Mouse (Mus musculus) G1E (cell line): Measurements from ENCODE around the gene Coro1b. TPM values are rescaled to one million over a fixed set of nuclear protein-coding genes. Genes with fewer than 3 reads are reported as not detected.

Experiments used
- ATAC-seq: 2 replicates; pipeline ENCODE4 v1.8.0; 2016; ENCODE audit warnings: mild to moderate bottlenecking; ENCODE audit not compliant: insufficient number of reproducible peaks, poor library complexity, low FRiP score, severe bottlenecking; ENCODE audit errors: extremely low read depth
- DNase-seq: peaks from one replicate; pipeline ENCODE4 v3.0.0; 2012; ENCODE audit warnings: low spot score
- H3K27me3 ChIP-seq: 2 replicates; pipeline ENCODE4 v1.6.1; 2012; ENCODE audit warnings: mild to moderate bottlenecking, low read length, inconsistent platforms; ENCODE audit not compliant: insufficient read depth
- H3K36me3 ChIP-seq: replicated peaks from 2 replicates; pipeline ENCODE3; 2012; ENCODE audit warnings: mild to moderate bottlenecking, inconsistent platforms
- H3K4me1 ChIP-seq: 2 replicates; pipeline ENCODE4 v1.6.1; 2012; ENCODE audit warnings: low read depth, low read length, inconsistent platforms, mixed read lengths; ENCODE audit not compliant: insufficient read depth
- H3K4me3 ChIP-seq: 2 replicates; pipeline ENCODE4 v1.5.1; 2012; ENCODE audit warnings: low read depth, mild to moderate bottlenecking, inconsistent platforms, low read length, moderate library complexity, mixed read lengths
- H3K9me3 ChIP-seq: replicated peaks from 2 replicates; pipeline ENCODE4 v1.6.1; 2012; ENCODE audit warnings: inconsistent platforms
- CTCF ChIP-seq: IDR thresholded peaks from 2 replicates; pipeline ENCODE4 v1.5.1; 2012; ENCODE audit warnings: low read depth, low read length, inconsistent platforms, mixed read lengths
- GATA1 ChIP-seq: IDR thresholded peaks from 2 replicates; pipeline ENCODE4 v1.6.1; 2012; ENCODE audit warnings: borderline replicate concordance, low read length, inconsistent platforms, mixed read lengths
- GATA2 ChIP-seq: IDR thresholded peaks from 2 replicates; pipeline ENCODE4 v1.6.1; 2012; ENCODE audit warnings: low read depth, low read length, inconsistent platforms, borderline replicate concordance
- POLR2AphosphoS5 ChIP-seq: IDR thresholded peaks from 2 replicates; pipeline ENCODE4 v1.6.1; 2012; ENCODE audit warnings: low read depth, low read length, inconsistent platforms; ENCODE audit not compliant: insufficient replicate concordance
- TAL1 ChIP-seq: conservative IDR thresholded peaks from 2 replicates; pipeline ENCODE4 v1.6.1; 2012; ENCODE audit warnings: low read depth, low read length, inconsistent platforms, mixed read lengths
- polyA plus RNA-seq: library from polyadenylated mRNA; stranded (reverse); fragments of >175 nt; gene quantifications from 2 replicates; pipeline ENCODE4 v1.2.3, GENCODE M21; 2012
- total RNA-seq, 2 experiments: library from RNA; stranded (forward) in 1 of 2; stranded (reverse) in 1 of 2; fragments of 200-1000 nt in 1 of 2; fragments of >200 nt in 1 of 2; fragmentation: Nextera tagmentation in 1 of 2; gene quantifications; 2 replicates each; pipeline ENCODE4 v1.2.3; 2014 to 2017

Coro1b gene
- total and polyA plus RNA-seq, 3 experiments: 134 to 325 (median 157) TPM

- no peak for DNase-seq
- ATAC-seq: no peak
- peaks cover 39% of the 10 kb centered on the region for H3K27me3 ChIP-seq
- H3K36me3 ChIP-seq: no peaks in the 10 kb centered on the region
- H3K4me1 ChIP-seq: peaks cover 35% of the 10 kb centered on the region
- peak overlapping the region; percentile 70 for H3K4me3 ChIP-seq
- TF ChIP-seq TAL1 (no peak), GATA1 (no peak), POLR2AphosphoS5 (no peak), GATA2 (no peak), CTCF (no peak)
- H3K9me3 ChIP-seq: no peaks in the 10 kb centered on the region
These were observed 21.4 kb downstream of the Coro1b start for GRCm38 (mm10) chr19:4169810-4170209.

GRCm38 (mm10) chr19:4170723-4171392 is 22.4 kb downstream of the Coro1b start:
- ATAC-seq (no peak), DNase-seq (no peak)
- Histone ChIP-seq H3K4me1 (peaks cover 38% of the 10 kb centered on the region), H3K36me3 (no peaks in the 10 kb centered on the region), H3K27me3 (peaks cover 49% of the 10 kb centered on the region), H3K9me3 (no peaks in the 10 kb centered on the region), H3K4me3 (no peak overlapping the region)
- no peak for TF ChIP-seq CTCF
- TF ChIP-seq POLR2AphosphoS5: no peak
- TF ChIP-seq GATA1: no peak
- no peak for TF ChIP-seq GATA2
- no peak for TF ChIP-seq TAL1

- DNase-seq (no peak), ATAC-seq (no peak)
- no peak overlapping the region for H3K4me3 ChIP-seq
These were observed 23.2 kb downstream of the Coro1b start for GRCm38 (mm10) chr19:4171393-4172290.

GRCm38 (mm10) chr19:4172925-4173324 is 24.5 kb downstream of the Coro1b start:
- Histone ChIP-seq H3K4me1 (peaks cover 32% of the 10 kb centered on the region), H3K9me3 (no peaks in the 10 kb centered on the region), H3K36me3 (no peaks in the 10 kb centered on the region), H3K27me3 (peaks cover 60% of the 10 kb centered on the region), H3K4me3 (no peak overlapping the region)
- no peak for TF ChIP-seq TAL1
- no peak for TF ChIP-seq GATA2
- TF ChIP-seq CTCF: no peak
- DNase-seq (no peak), ATAC-seq (no peak)

More at GRCm38 (mm10) chr19:4171393-4172290, 23.2 kb downstream of the Coro1b start:
- peaks cover 35% of the 10 kb centered on the region for H3K4me1 ChIP-seq
- H3K9me3 ChIP-seq: no peaks in the 10 kb centered on the region
- peaks cover 53% of the 10 kb centered on the region for H3K27me3 ChIP-seq
- no peaks in the 10 kb centered on the region for H3K36me3 ChIP-seq
- no peak for TF ChIP-seq CTCF

- Histone ChIP-seq H3K27me3 (peaks cover 70% of the 10 kb centered on the region), H3K4me1 (peaks cover 25% of the 10 kb centered on the region), H3K9me3 (no peaks in the 10 kb centered on the region), H3K4me3 (no peak within 1 kb of the TSS), H3K36me3 (no peaks in the 10 kb centered on the region)
- ATAC-seq (no peak), DNase-seq (no peak)
- TF ChIP-seq GATA1: no peak
- TF ChIP-seq GATA2: no peak
- TF ChIP-seq TAL1: no peak
- TF ChIP-seq CTCF: no peak
- no peak for TF ChIP-seq POLR2AphosphoS5
These were observed 27.0 kb downstream of the Coro1b start, which contains the start of gene Carns1 for GRCm38 (mm10) chr19:4175368-4175947. Carns1 (minus strand) TSS chr19:4175479.

GRCm38 (mm10) chr19:4180411-4180810 is 32.0 kb downstream of the Coro1b start:
- no peak overlapping the region for H3K4me3 ChIP-seq
- H3K9me3 ChIP-seq: no peaks in the 10 kb centered on the region
- TF ChIP-seq GATA1: no peak
- no peak for TF ChIP-seq GATA2
- TF ChIP-seq TAL1: no peak
- TF ChIP-seq CTCF: no peak
- TF ChIP-seq POLR2AphosphoS5: no peak
- peaks cover 21% of the 10 kb centered on the region for H3K4me1 ChIP-seq
- peaks cover 28% of the 10 kb centered on the region for H3K27me3 ChIP-seq
- DNase-seq (no peak), ATAC-seq (no peak)
- H3K36me3 ChIP-seq: peaks cover 38% of the 10 kb centered on the region
